Mouse (Mus musculus) forebrain, embryonic 12.5 days (tissue): ENCODE measurements around the gene Cep63. TPM values are rescaled to one million over a fixed set of nuclear protein-coding genes. Genes with fewer than 3 reads are reported as not detected.

ENCODE experiments used
- ATAC-seq: fragments of 200-750 bp; cut with Nextera tagmentation; 2 replicates; pipeline ENCODE4 v1.8.0; 2017; ENCODE audit warnings: moderate TSS enrichment; ENCODE audit not compliant: low FRiP score
- H3K27ac ChIP-seq: fragments of 300-500 bp; sonication (generic); 2 replicates; pipeline ENCODE4 v1.5.1; 2016; ENCODE audit warnings: mild to moderate bottlenecking
- H3K27me3 ChIP-seq: fragments of 300-500 bp; sonication (generic); 2 replicates; pipeline ENCODE4 v1.6.1; 2016; ENCODE audit warnings: mild to moderate bottlenecking
- H3K36me3 ChIP-seq: fragments of 300-500 bp; sonication (generic); replicated peaks from 2 replicates; pipeline ENCODE4 v1.6.1; 2016; ENCODE audit warnings: mild to moderate bottlenecking
- H3K4me1 ChIP-seq: fragments of 300-500 bp; sonication (generic); 2 replicates; pipeline ENCODE4 v1.6.1; 2016
- H3K4me2 ChIP-seq: fragments of 300-500 bp; sonication (generic); 2 replicates; pipeline ENCODE4 v1.6.1; 2016; ENCODE audit warnings: mild to moderate bottlenecking, moderate library complexity
- H3K4me3 ChIP-seq: fragments of 300-500 bp; sonication (generic); replicated peaks from 2 replicates; pipeline ENCODE4 v1.5.1; 2016; ENCODE audit warnings: mild to moderate bottlenecking
- H3K9ac ChIP-seq: fragments of 300-500 bp; sonication (generic); 2 replicates; pipeline ENCODE4 v1.6.1; 2016; ENCODE audit warnings: mild to moderate bottlenecking
- H3K9me3 ChIP-seq: fragments of 300-500 bp; sonication (generic); 2 replicates; pipeline ENCODE4 v1.6.1; 2016
- WGBS: fragments of 180-500 bp; shearing (Covaris S2); methylation state at CpG from one replicate; pipeline ENCODE4 v1.1.7; 2016; 5-methylcytosine and 5-hydroxymethylcytosine counted together
- polyA plus RNA-seq: library from polyadenylated mRNA; unstranded; fragments of >200 nt; fragmentation: Nextera tagmentation; extraction: Ambion mirVana; gene quantifications from 2 replicates; pipeline ENCODE4 v1.2.1, GENCODE M21; 2016

Gene Cep63
- polyA plus RNA-seq = 61.7 and 66.1 TPM in 2 replicates

- H3K4me2 ChIP-seq = peak within 1 kb of the TSS; percentile 68
Measured at GRCm38 (mm10) chr9:102625983-102626838, at the start of gene Cep63, which contains the start of gene Anapc13. Gene Cep63, minus strand, starts transcription at chr9:102626534. Gene Anapc13, plus strand, starts transcription at chr9:102626296.

DNA sequence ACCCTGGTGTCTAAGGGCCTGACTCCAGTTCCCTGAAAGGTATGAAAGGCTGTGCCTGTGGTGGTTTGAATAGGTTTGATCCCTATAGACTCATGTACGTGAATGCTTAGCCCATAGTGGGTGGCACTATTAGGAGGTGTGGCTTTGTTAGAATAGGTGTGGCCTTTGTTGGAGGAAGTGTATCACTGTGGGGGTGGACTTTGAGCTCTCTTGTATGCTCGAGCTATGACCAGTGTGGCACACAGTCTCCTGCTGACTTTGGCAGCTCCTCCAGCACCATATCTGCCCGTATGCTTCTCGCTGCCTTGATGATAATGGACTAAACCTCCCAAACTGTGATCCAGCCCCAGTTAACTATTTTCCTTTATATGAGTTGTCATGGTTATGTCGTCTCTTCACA, 49.6 kb upstream of the Cep63 start:
- Histone ChIP-seq H3K4me1 (peaks cover 16% of the 10 kb centered on the region), H3K9me3 (no peaks in the 10 kb centered on the region), H3K9ac (no peak overlapping the region), H3K27ac (no peak overlapping the region), H3K4me2 (no peak overlapping the region), H3K27me3 (no peaks in the 10 kb centered on the region), H3K36me3 (no peaks in the 10 kb centered on the region), H3K4me3 (no peak overlapping the region)
- no peak for ATAC-seq
- 75% methylated on average over 5 of the region's 5 CpGs for WGBS

More at GRCm38 (mm10) chr9:102625983-102626838, at the start of gene Cep63, which contains the start of gene Anapc13:
- peak within 1 kb of the TSS; percentile 96 for H3K9ac ChIP-seq
- H3K9me3 ChIP-seq = no peaks in the 10 kb centered on the region
- ATAC-seq = peak; percentile 95
- WGBS = under 1% methylated on average over 84 of the region's 84 CpGs
- peak within 1 kb of the TSS; percentile 98 for H3K27ac ChIP-seq
- peaks cover 4% of the 10 kb centered on the region; the same call in 1 of the 2 replicates for H3K36me3 ChIP-seq
- no peaks in the 10 kb centered on the region for H3K27me3 ChIP-seq
- H3K4me3 ChIP-seq = peak within 1 kb of the TSS; percentile 78
- peaks cover 17% of the 10 kb centered on the region for H3K4me1 ChIP-seq

DNA sequence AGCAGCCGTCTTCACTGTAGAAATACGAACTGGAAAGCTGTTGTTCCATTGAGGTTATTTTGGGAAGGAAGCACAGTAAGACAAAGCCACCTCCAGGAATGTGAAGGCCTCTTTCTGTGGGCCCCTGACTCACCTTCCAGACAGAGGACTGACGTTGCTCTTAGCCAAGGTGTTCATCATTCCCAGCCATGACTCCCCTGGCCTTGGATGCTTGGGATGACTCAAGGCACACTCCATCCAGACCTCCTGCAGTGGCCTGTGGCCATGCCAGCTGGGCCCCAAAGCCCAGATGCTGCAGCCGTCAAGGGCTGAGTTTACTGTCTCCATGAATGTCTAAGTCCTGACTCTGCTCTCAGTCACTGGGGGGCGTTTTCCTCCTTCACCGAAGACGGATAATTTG, 47.0 kb upstream of the Cep63 start:
- no peak for ATAC-seq
- Histone ChIP-seq H3K4me1 (peaks cover 17% of the 10 kb centered on the region), H3K9me3 (no peaks in the 10 kb centered on the region), H3K9ac (no peak overlapping the region), H3K36me3 (no peaks in the 10 kb centered on the region), H3K4me3 (no peak overlapping the region), H3K27me3 (no peaks in the 10 kb centered on the region), H3K27ac (no peak overlapping the region), H3K4me2 (no peak overlapping the region)
- 77% methylated on average over 7 of the region's 7 CpGs for WGBS

DNA sequence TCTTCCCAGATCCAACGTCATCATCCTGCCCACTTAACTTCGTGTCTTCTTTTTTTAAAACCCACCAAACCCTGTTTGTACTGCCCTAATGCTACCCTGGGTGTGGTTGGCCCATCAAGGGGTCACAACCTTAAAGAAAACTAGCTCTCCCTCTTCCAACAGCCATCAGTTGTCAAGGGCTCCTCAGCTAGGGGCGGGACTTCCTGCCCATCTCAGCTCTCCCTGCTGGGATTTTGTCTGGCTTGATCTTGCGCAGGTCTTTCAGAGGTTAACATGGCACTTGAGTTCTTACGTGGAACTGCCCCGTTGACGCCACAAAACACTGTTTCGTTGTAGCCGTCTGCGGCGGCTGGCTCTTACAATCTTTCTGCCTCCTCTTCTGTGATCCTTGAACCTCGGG, 42.6 kb upstream of the Cep63 start:
- Histone ChIP-seq H3K27me3 (no peaks in the 10 kb centered on the region), H3K36me3 (no peaks in the 10 kb centered on the region), H3K4me2 (no peak overlapping the region), H3K27ac (no peak overlapping the region), H3K4me3 (no peak overlapping the region), H3K4me1 (peaks cover 27% of the 10 kb centered on the region), H3K9ac (no peak overlapping the region), H3K9me3 (no peaks in the 10 kb centered on the region)
- no peak for ATAC-seq
- 85% methylated on average over 12 of the region's 12 CpGs for WGBS

GRCm38 (mm10) chr9:102668115-102668514, 41.8 kb upstream of the Cep63 start:
- no peak for ATAC-seq
- Histone ChIP-seq H3K4me3 (no peak overlapping the region), H3K27ac (peak overlapping the region; percentile 59; the same call in 1 of the 2 replicates), H3K4me1 (peaks cover 23% of the 10 kb centered on the region), H3K4me2 (no peak overlapping the region), H3K36me3 (no peaks in the 10 kb centered on the region), H3K9me3 (no peaks in the 10 kb centered on the region), H3K9ac (no peak overlapping the region), H3K27me3 (no peaks in the 10 kb centered on the region)
- 45% methylated on average over 6 of the region's 6 CpGs for WGBS

GRCm38 (mm10) chr9:102656355-102657095, 30.2 kb upstream of the Cep63 start:
- Histone ChIP-seq H3K27me3 (no peaks in the 10 kb centered on the region), H3K4me3 (no peak overlapping the region), H3K4me2 (no peak overlapping the region), H3K27ac (no peak overlapping the region), H3K4me1 (peaks cover 5% of the 10 kb centered on the region), H3K36me3 (no peaks in the 10 kb centered on the region), H3K9ac (no peak overlapping the region), H3K9me3 (no peaks in the 10 kb centered on the region)
- 76% methylated on average over 8 of the region's 8 CpGs for WGBS
- ATAC-seq = no peak

- ATAC-seq = no peak
- H3K9me3 ChIP-seq = no peaks in the 10 kb centered on the region
- H3K4me3 ChIP-seq = no peak overlapping the region
- H3K4me1 ChIP-seq = peaks cover 29% of the 10 kb centered on the region
- no peaks in the 10 kb centered on the region for H3K36me3 ChIP-seq
- 57% methylated on average over 6 of the region's 6 CpGs for WGBS
- no peak overlapping the region for H3K27ac ChIP-seq
- no peak overlapping the region for H3K9ac ChIP-seq
- H3K27me3 ChIP-seq = no peaks in the 10 kb centered on the region
- H3K4me2 ChIP-seq = no peak overlapping the region
Measured at GRCm38 (mm10) chr9:102651199-102651720, 24.9 kb upstream of the Cep63 start.

- Histone ChIP-seq H3K36me3 (no peaks in the 10 kb centered on the region), H3K27ac (peak overlapping the region; percentile 33; the same call in 1 of the 2 replicates), H3K4me1 (peaks cover 29% of the 10 kb centered on the region), H3K9ac (no peak overlapping the region), H3K9me3 (no peaks in the 10 kb centered on the region), H3K4me3 (no peak overlapping the region), H3K27me3 (no peaks in the 10 kb centered on the region), H3K4me2 (no peak overlapping the region)
- WGBS = 37% methylated on average over 7 of the region's 7 CpGs
- peak; percentile 57; the same call in 1 of the 2 replicates for ATAC-seq
Measured at GRCm38 (mm10) chr9:102650637-102651036, 24.3 kb upstream of the Cep63 start.

GRCm38 (mm10) chr9:102649917-102650527, 23.7 kb upstream of the Cep63 start:
- Histone ChIP-seq H3K4me1 (peaks cover 29% of the 10 kb centered on the region), H3K27me3 (no peaks in the 10 kb centered on the region), H3K36me3 (no peaks in the 10 kb centered on the region), H3K4me3 (no peak overlapping the region), H3K4me2 (no peak overlapping the region), H3K27ac (peak overlapping the region; percentile 33; the same call in 1 of the 2 replicates), H3K9ac (no peak overlapping the region), H3K9me3 (no peaks in the 10 kb centered on the region)
- 37% methylated on average over 17 of the region's 17 CpGs for WGBS
- peak; percentile 76 for ATAC-seq

DNA sequence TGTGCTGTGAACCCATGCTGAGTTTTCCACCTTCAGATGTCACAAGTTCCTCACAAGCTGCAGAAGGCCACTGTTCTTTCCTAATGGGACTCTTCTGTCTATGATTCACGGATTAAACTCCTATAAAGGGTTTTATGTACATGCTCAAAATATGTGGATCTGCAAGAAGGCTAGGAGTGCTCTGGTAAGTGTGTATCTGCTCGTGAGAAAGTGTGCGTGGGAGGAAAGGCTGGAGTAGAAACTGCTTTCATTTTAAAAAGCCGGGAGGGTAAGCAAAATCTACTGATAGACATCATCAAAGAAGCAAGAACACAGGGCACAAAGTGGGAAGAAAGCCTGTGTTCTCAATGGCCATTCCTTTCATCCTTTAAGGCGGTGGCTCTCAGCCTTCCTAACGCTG, 20.7 kb upstream of the Cep63 start:
- H3K4me1 ChIP-seq = peaks cover 54% of the 10 kb centered on the region
- no peak overlapping the region for H3K4me3 ChIP-seq
- 88% methylated on average over 6 of the region's 6 CpGs for WGBS
- no peak overlapping the region for H3K27ac ChIP-seq
- H3K27me3 ChIP-seq = 0 out of 2 replicates have a peak, but pooled peaks cover 3% of the 10 kb centered on the region
- no peak overlapping the region for H3K4me2 ChIP-seq
- no peaks in the 10 kb centered on the region for H3K9me3 ChIP-seq
- no peak overlapping the region for H3K9ac ChIP-seq
- no peak for ATAC-seq
- no peaks in the 10 kb centered on the region for H3K36me3 ChIP-seq

DNA sequence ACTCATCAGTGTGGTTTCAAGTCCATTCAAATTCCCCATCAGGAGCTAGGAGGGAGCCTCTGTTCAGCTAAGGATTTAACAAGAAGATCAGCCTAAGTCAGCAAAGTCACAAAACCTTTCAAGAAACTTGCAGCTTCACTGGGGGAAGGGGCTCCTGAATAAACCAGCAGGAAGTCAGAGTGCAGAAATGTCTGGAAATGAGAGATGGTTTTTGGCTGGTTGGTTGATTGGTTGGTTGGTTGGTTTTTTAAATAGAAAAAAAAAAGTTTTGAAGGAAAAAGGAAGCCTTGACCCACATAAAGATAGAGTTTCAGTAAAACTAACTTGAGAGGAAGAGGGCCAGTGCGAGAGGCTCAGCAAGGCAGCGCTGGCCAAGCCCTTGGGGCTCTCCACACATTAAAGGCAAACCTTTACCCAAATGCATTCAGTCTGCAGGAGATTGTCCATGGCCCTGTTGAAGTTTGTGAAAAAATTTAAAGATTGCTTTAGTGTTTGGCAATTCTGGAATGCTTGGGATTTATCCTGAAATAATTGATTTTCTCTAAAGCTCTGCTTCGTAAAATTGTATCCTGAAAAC, 18.9 kb upstream of the Cep63 start:
- Histone ChIP-seq H3K9me3 (peaks cover under 1% of the 10 kb centered on the region; the same call in 1 of the 2 replicates), H3K27ac (peak overlapping the region; percentile 80; the same call in 1 of the 2 replicates), H3K36me3 (no peaks in the 10 kb centered on the region), H3K4me3 (no peak overlapping the region), H3K4me1 (peaks cover 38% of the 10 kb centered on the region), H3K9ac (no peak overlapping the region), H3K4me2 (no peak overlapping the region), H3K27me3 (0 out of 2 replicates have a peak, but pooled peaks cover 3% of the 10 kb centered on the region)
- WGBS = 75% methylated on average over 3 of the region's 3 CpGs
- no peak for ATAC-seq
